17 mouse cellular contexts compared by ENCODE assay signal in the genomic region with DNA sequence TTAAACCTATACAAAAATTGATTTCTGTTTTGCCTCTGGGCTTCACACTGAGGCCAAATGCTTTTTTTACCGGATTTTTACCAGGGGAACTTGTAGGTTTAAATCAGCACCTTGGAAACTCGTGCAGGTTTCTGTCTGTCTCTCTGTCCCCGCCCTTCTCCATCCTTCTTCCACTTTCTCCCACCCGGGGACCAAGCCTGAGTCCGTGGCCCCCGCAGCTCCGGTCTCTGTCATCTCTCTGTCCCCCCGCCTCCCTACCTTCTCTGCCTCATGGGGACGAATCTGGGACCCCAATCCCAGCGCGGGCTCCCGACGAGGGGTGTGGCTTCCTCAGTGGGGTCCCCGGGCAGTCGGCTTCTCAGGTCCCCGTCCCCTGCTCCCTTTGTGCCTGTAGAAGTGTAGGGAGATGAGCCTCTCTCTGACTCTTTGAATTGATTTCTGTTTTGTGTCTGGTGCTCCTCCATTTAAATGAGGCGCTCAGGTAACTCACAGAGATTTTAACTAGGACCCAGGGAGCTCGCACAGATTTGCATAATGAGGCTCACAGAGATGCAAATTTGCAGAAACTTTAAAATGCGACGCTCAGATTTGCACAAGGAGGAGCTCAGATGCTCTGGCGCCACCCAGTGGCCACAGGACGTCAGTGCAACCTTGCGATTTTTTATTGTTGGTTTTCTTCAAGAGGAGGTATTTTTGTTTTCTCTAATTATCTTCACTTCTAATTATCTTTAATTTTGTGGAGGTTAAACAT. TPM values are rescaled to one million over a fixed set of nuclear protein-coding genes. Genes with fewer than 3 reads are reported as not detected.
DNase-seq lines count a peak whose midpoint lies in the region; ATAC-seq and TF ChIP-seq lines count a peak whose summit lies in the region.
"Not testable (repeated sequence)": the region's sequence is repeated elsewhere in the genome, so short reads cannot be mapped to it uniquely, and the experiment has no call there.
"Had no signal": no experiment of that assay in that cellular context is flagged by ENCODE, and none has a peak within 500 bp of the region (broad histone marks: within the 10 kb centered on the region; RNA-seq: fewer than 3 reads in every experiment).

No protein-coding gene starts in this region.

- WGBS in embryonic facial prominence, embryonic 14.5 days, result 62% methylated on average over 6 of the region's 23 CpGs
- 52% methylated on average over 5 of the region's 23 CpGs for WGBS in heart, postnatal 0 days
- 65% methylated on average over 12 of the region's 23 CpGs for WGBS in lung, embryonic 14.5 days

- not testable (repeated sequence) for H3K9ac ChIP-seq in embryonic facial prominence, embryonic 14.5 days (ENCODE audit: low read depth, low read length); heart, postnatal 0 days (replicated peaks; ENCODE audit: low read depth, low read length); lung, embryonic 14.5 days

- H3K9me3 ChIP-seq in embryonic facial prominence, embryonic 14.5 days (ENCODE audit: control insufficient read depth, low read length); heart, postnatal 0 days (replicated peaks; ENCODE audit: control insufficient read depth, low read length); lung, embryonic 14.5 days (ENCODE audit: low read depth, low read length): not testable (repeated sequence)

- TF ChIP-seq EP300 in heart, postnatal 0 days (IDR thresholded peaks at IDR 0.05; ENCODE audit: low read depth), result not testable (repeated sequence)

- not testable (repeated sequence) for ATAC-seq in embryonic facial prominence, embryonic 14.5 days (ENCODE audit: low read depth); heart, postnatal 0 days (ENCODE audit: insufficient read depth, low read depth); lung, embryonic 14.5 days (ENCODE audit: insufficient read depth)
- 0 out of 2 replicates have a peak, but pooled peaks have one; percentile 24 for ATAC-seq in monocyte, adult 5-6 weeks (replicated peaks; ENCODE audit: insufficient number of reproducible peaks, low FRiP score, low TSS enrichment, poor library complexity, severe bottlenecking)

- not testable (repeated sequence) for H3K4me1 ChIP-seq in embryonic facial prominence, embryonic 14.5 days (ENCODE audit: control insufficient read depth, insufficient read depth, low read length); heart, postnatal 0 days (ENCODE audit: control insufficient read depth, insufficient read depth); lung, embryonic 14.5 days (ENCODE audit: insufficient read depth)

- not testable (repeated sequence) for H3K27ac ChIP-seq in embryonic facial prominence, embryonic 14.5 days (replicated peaks; ENCODE audit: low read depth, low read length); heart, postnatal 0 days (ENCODE audit: low read depth); lung, embryonic 14.5 days (ENCODE audit: low read depth)

- TF ChIP-seq CTCF in heart, postnatal 0 days (IDR thresholded peaks at IDR 0.05; ENCODE audit: low read depth); lung, embryonic 14.5 days (IDR thresholded peaks at IDR 0.05; ENCODE audit: low read depth): not testable (repeated sequence)

- not testable (repeated sequence) for H3K27me3 ChIP-seq in embryonic facial prominence, embryonic 14.5 days (replicated peaks; ENCODE audit: control insufficient read depth, insufficient read depth, low read length); heart, postnatal 0 days (ENCODE audit: control insufficient read depth, insufficient read depth, low read length); lung, embryonic 14.5 days (ENCODE audit: insufficient read depth, low read length)

- not testable (repeated sequence) for H3K4me3 ChIP-seq in embryonic facial prominence, embryonic 14.5 days (ENCODE audit: low read depth, low read length); heart, postnatal 0 days (ENCODE audit: low read depth, low read length); lung, embryonic 14.5 days (ENCODE audit: low read depth, low read length)

- peak; percentile 59 for DNase-seq in CD4-positive helper T cell, adult 2 months (ENCODE audit: low read depth, low spot score)
- DNase-seq in MEL-GATA-1-ER (ENCODE audit: extremely low read depth, low read depth), result peak; percentile 30
- peak; percentile 69 for DNase-seq in c-Kit-positive CD71-positive TER-119-positive erythroid progenitor cells, embryonic 14.5 days (ENCODE audit: low spot score)
- DNase-seq in embryonic facial prominence, embryonic 14.5 days (ENCODE audit: low spot score), result peak; percentile 43
- DNase-seq in heart, postnatal 0 days (ENCODE audit: low spot score), result peak; percentile 16
- peak; percentile 60 for DNase-seq in lung, embryonic 14.5 days

- not testable (repeated sequence) for H3K36me3 ChIP-seq in embryonic facial prominence, embryonic 14.5 days (ENCODE audit: control insufficient read depth, insufficient read depth, low read length); heart, postnatal 0 days (replicated peaks; ENCODE audit: control insufficient read depth, insufficient read depth, low read length); lung, embryonic 14.5 days (ENCODE audit: insufficient read depth)

- H3K4me2 ChIP-seq in embryonic facial prominence, embryonic 14.5 days (ENCODE audit: low read depth, low read length); heart, postnatal 0 days (ENCODE audit: low read depth, low read length); lung, embryonic 14.5 days: not testable (repeated sequence)

RNA-seq across cellular contexts. Expression of gene Gm21860, which starts 28.7 kb away (rescaled TPM):
- polyA plus RNA-seq in embryonic facial prominence, embryonic 14.5 days (2014; fragmentation: Nextera tagmentation; extraction: Ambion mirVana), result not detected in 2 replicates
- not detected in 2 replicates for total RNA-seq in heart, postnatal 0 days (2014; rRNA removed; ENCODE audit: low replicate concordance)
- polyA plus RNA-seq in heart, postnatal 0 days (2015; fragmentation: Nextera tagmentation; extraction: Ambion mirVana), result not detected in 2 replicates
- polyA plus RNA-seq in lung, embryonic 14.5 days (2014; fragmentation: Nextera tagmentation; extraction: Ambion mirVana), result not detected in 2 replicates
- total RNA-seq in monocyte, adult 5-6 weeks (2017), result not detected in 3 replicates
- total RNA-seq: adrenal gland, adult 2 months; gastrocnemius, postnatal 36 days; layer of hippocampus, postnatal 14 days; left cerebral cortex, postnatal 25 days had no signal
- polyA plus RNA-seq: adrenal gland, adult 2 months; heart, embryonic 13.5 days; hindbrain, embryonic 12.5 days; liver, embryonic 12.5 days; midbrain, embryonic 15.5 days; neural tube, embryonic 14.5 days; stomach, postnatal 0 days had no signal

RNA-seq across cellular contexts. Expression of gene Gm47283, which starts 58.7 kb away (rescaled TPM):
- polyA plus RNA-seq in embryonic facial prominence, embryonic 14.5 days (2014; fragmentation: Nextera tagmentation; extraction: Ambion mirVana), result not detected in 2 replicates
- total RNA-seq in heart, postnatal 0 days (2014; rRNA removed; ENCODE audit: low replicate concordance), result not detected in 2 replicates
- not detected in 2 replicates for polyA plus RNA-seq in heart, postnatal 0 days (2015; fragmentation: Nextera tagmentation; extraction: Ambion mirVana)
- not detected in 2 replicates for polyA plus RNA-seq in lung, embryonic 14.5 days (2014; fragmentation: Nextera tagmentation; extraction: Ambion mirVana)
- not detected in 3 replicates for total RNA-seq in monocyte, adult 5-6 weeks (2017)
- total RNA-seq: adrenal gland, adult 2 months; gastrocnemius, postnatal 36 days; layer of hippocampus, postnatal 14 days; left cerebral cortex, postnatal 25 days had no signal
- polyA plus RNA-seq: adrenal gland, adult 2 months; heart, embryonic 13.5 days; hindbrain, embryonic 12.5 days; liver, embryonic 12.5 days; midbrain, embryonic 15.5 days; neural tube, embryonic 14.5 days; stomach, postnatal 0 days had no signal

Comparison
In these comparisons a context has a peak if more than half of its experiments do, and no peak if none do; other contexts are left out.
1. DNase-seq: peak in every context shown above with its lines; median percentile 69 in c-Kit-positive CD71-positive TER-119-positive erythroid progenitor cells, embryonic 14.5 days; 60 in lung, embryonic 14.5 days; 59 in CD4-positive helper T cell, adult 2 months; 43 in embryonic facial prominence, embryonic 14.5 days; 30 in MEL-GATA-1-ER; 16 in heart, postnatal 0 days.